Mouse (Mus musculus): ENCODE results near the gene Stard10.
A peak's percentile ranks its signal among the peaks of the same experiment; 100 is the strongest.

Gene Stard10

GRCm38 (mm10) chr7:101332045-101332831 is 15.4 kb downstream of the Stard10 start:
- DNase-seq, result no peak

- no peak for DNase-seq
Measured at GRCm38 (mm10) chr7:101335228-101335627, 18.3 kb downstream of the Stard10 start.

- DNase-seq, result no peak
Measured at GRCm38 (mm10) chr7:101336686-101337085, 19.8 kb downstream of the Stard10 start.

- no peak for DNase-seq
Measured at GRCm38 (mm10) chr7:101337401-101337800, 20.5 kb downstream of the Stard10 start.

- DNase-seq, result no peak
Measured at GRCm38 (mm10) chr7:101341405-101341804, 24.5 kb downstream of the Stard10 start.

- DNase-seq, result no peak
Measured at GRCm38 (mm10) chr7:101343135-101343534, 26.2 kb downstream of the Stard10 start.

GRCm38 (mm10) chr7:101344892-101345291 is 28.0 kb downstream of the Stard10 start:
- no peak for DNase-seq

GRCm38 (mm10) chr7:101346991-101347390 is 30.1 kb downstream of the Stard10 start:
- no peak for DNase-seq

GRCm38 (mm10) chr7:101347767-101348270 is 30.9 kb downstream of the Stard10 start, which contains the start of gene Arap1:
Gene Arap1 (plus strand): TSS chr7:101348067.
- DNase-seq, result peak; percentile 77

- no peak for DNase-seq
Measured at GRCm38 (mm10) chr7:101348312-101348711, 31.4 kb downstream of the Stard10 start.

GRCm38 (mm10) chr7:101349861-101350260 is 33.0 kb downstream of the Stard10 start:
- no peak for DNase-seq

GRCm38 (mm10) chr7:101352404-101352803 is 35.5 kb downstream of the Stard10 start:
- no peak for DNase-seq

GRCm38 (mm10) chr7:101354423-101354822 is 37.5 kb downstream of the Stard10 start:
- peak; percentile 51 for DNase-seq

- no peak for DNase-seq
Measured at GRCm38 (mm10) chr7:101355551-101356100, 38.7 kb downstream of the Stard10 start.

GRCm38 (mm10) chr7:101356868-101357267 is 40.0 kb downstream of the Stard10 start:
- no peak for DNase-seq

GRCm38 (mm10) chr7:101360406-101360805 is 43.5 kb downstream of the Stard10 start:
- no peak for DNase-seq

- no peak for DNase-seq
Measured at GRCm38 (mm10) chr7:101361021-101361420, 44.1 kb downstream of the Stard10 start.

GRCm38 (mm10) chr7:101361767-101362166 is 44.9 kb downstream of the Stard10 start:
- no peak for DNase-seq

GRCm38 (mm10) chr7:101362791-101363191 is 45.9 kb downstream of the Stard10 start:
- DNase-seq, result peak; percentile 43

- no peak for DNase-seq
Measured at GRCm38 (mm10) chr7:101363914-101364313, 47.0 kb downstream of the Stard10 start.

- DNase-seq, result no peak
Measured at GRCm38 (mm10) chr7:101367901-101368852, 51.3 kb downstream of the Stard10 start.

- DNase-seq, result no peak
Measured at GRCm38 (mm10) chr7:101369666-101370065, 52.8 kb downstream of the Stard10 start.

- DNase-seq, result no peak
Measured at GRCm38 (mm10) chr7:101373082-101373481, 56.2 kb downstream of the Stard10 start.
